Mouse (Mus musculus) lung, postnatal 4 days (tissue): ENCODE data around the gene Mcl1.
"Not testable (repeated sequence)": the region's sequence is repeated elsewhere in the genome, so short reads cannot be mapped to it uniquely, and the experiment has no call there.

Source experiments
- DNase-seq, 2 experiments: peaks; one replicate each; pipeline ENCODE4 v3.0.0; 2021

Mcl1 gene

DNA sequence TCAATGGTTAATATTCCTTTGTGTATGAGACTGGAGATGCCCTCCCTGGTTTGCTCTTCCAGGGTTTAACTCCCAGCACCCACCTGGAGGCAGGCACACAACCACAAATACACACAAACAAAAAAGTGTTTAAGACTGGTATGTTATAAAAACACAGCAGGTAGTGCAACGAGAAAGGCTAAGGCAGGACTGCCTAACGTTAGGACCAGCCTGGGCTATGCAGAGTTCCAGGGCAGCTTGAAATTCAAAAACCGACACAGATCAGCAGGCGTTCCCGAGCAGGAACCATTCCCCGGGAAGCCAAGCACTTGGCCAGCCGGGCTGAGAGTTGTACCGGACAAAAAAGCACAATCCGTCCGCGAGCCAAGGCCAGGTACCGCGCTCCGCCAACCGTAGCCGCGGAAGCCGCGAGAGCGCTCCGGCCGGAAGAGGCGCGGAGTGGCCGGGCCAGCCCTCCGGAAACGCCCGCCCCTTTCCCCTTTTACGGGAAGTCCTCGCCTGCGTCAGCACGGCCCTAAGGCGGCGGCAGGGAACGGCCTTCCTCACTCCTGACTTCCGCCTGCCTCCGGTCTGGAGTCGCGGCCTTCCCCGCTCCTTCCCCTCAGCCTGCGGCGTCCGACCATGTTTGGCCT is at the start of gene Mcl1:
Mcl1 (plus strand) TSS at position 553 of the 632 bp plus-strand sequence.
- DNase-seq: peak; percentile 97 to 98

DNA sequence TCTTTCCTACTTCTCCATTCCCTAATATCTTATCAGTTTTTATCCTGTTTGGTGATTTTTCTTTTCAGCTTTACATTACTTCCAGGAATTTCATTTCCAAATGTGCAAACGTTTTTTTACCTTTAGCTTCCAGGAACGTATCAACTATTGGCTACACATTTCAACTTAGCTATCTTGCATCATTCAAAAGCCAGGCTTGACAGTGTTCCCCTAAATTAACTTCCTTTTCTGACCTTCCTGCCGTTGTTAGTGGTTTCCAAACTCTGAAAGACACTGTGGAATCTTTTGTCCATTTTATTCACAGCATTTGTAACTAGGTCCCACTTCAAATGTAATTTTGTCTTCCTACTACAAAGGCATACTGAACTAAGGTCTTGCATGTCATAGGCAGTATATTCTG is 49.4 kb upstream of the Mcl1 start:
- no peak for DNase-seq

DNA sequence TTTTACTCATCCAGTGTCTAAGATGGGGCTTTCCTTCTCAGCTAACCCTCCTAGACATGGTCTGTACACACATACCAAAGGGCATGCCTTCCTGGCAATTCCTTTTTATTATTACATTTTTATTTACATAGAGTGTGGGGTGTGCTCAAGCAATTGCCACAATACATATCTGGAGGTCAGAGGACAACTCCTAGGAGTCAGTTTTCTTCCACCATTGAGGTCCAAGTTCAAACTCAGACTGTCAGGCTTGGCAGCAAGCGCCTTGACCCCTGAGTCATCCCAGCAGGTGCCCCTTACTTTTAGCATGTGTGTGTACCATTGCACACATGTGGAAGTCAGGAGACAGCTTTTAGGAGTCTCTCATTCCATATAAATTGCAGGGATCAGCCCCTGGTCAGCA is 44.6 kb upstream of the Mcl1 start:
- no peak for DNase-seq

- no peak for DNase-seq
Measured at GRCm38 (mm10) chr3:95618511-95618910, 40.1 kb upstream of the Mcl1 start.

- DNase-seq: no peak
Measured at GRCm38 (mm10) chr3:95621241-95621640, 37.3 kb upstream of the Mcl1 start.

GRCm38 (mm10) chr3:95622421-95622820 is 36.2 kb upstream of the Mcl1 start:
- not testable (repeated sequence) for DNase-seq

DNA sequence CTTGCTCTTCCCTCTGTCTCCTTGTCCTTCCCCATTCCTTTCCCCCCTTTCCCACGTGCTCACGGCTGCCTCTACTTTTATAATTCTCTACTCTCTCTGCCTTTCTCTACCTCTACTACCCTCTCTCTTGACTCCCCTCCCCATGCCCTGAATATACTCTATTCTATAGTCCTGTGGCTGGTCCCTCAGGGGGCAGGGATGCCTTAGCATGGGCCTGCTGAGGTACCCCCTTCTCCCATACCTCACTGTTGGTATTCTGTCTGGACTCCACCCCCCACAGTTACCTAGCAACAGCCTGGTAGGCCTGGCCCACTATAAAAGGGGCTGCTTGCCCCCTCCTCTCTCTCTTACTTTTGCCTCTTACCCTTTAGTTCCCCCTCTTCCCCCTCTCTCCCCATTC is 35.0 kb upstream of the Mcl1 start:
- DNase-seq: no peak

DNA sequence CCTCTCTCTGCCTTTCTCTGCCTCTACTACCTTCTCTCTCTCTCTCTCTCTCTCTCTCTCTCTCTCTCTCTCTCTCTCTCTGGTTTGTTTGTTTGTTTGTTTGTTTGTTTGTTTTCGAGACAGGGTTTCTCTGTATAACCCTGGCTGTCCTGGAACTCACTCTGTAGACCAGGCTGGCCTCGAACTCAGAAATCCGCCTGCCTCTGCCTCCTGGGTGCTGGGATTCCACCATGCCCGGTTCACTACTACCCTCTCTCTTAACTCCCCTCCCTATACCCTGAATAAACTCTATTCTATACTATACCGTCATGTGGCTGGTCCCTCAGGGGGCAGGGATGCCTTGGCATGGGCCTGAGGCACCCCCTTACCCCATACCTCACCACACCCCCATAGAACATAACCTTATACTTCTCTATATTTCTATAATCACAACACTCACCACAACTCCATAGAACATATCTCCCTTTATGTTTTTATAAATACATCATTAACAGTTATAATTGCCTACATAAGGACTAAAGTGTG is 34.5 kb upstream of the Mcl1 start:
- not testable (repeated sequence) for DNase-seq

DNA sequence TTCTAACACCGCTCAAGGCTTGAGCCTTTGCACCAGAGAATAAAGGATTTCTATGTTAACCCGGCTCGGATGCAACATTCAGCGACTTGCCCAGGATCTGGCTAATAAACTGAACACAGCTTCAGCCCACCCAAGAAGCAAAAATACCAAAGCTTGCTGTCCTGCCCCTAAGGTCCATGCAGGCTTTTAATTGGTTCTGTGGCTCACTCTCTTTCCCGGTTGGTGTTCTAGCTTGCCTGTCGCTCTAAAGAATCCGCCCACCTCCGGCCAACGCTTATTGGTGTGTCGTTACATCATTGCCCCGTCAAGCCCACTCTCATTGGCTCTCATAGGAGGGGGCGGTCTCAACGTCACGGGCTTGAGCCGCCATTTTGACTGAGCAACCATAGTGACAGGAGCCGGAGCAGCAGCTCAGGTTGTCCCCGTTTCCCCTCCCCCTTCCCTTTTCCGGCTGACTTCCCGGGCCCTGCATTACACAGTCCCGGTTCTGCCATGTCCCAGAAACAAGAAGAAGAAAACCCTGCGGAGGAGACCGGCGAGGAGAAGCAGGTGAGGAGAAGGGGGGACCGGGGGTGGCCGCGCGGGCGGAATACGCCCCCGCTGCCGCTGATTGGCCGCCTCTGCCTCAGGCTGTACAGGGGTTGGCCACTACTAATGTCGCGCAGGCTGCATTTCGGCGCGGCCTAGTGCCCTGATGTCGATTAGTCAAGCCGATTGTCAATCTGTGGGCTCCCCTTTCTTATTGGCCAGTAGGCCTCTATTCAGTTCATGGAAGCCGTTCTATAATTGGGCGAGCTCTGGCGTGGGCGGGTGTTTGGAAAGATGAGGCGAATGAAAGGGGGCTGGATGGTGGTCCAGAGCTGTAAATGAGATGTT is 33.7 kb upstream of the Mcl1 start, which contains the start of gene Ensa:
Ensa (plus strand) TSS at position 366 of the 876 bp plus-strand sequence.
- peak; percentile 98 to 99 for DNase-seq

DNA sequence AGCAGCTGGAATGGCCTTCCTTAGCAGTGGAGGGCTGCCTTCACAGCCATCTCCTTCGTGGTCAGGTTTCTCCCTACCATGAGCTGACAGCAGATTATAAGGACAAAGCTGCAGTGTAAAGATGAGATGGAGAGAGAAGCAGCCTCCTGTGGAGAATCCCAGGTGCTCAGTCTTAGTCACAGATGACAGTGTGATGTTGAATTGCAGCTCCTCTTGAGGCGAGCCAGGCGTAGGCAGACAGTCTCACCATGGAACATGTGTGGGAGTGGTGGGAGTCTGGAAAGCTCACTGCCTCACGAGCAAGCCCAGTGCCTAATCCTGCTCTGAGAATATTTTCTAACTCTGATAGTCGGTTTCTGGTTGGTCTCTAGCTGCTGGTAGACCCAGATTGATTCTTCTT is 30.8 kb upstream of the Mcl1 start:
- DNase-seq: no peak

DNA sequence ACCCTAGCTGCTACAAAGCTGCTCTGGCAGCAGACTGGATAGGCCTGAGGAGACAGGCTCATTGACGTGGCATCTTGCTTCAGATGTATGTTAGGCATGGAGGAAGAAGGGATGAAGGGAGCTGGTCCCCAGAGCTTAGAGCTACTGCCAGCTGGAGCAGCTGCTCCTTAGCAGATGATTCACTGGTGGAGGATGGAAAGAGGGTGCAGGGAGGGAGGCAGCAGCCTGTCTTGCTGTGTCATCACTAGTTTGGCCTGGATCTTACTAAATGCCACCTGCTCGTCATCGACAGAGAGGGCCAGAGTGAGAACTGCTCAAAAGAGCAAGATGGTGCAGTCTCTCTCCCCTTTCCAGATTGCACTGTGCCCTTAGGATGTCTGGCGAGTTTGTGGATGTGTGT is 28.8 kb upstream of the Mcl1 start:
- DNase-seq: no peak

DNA sequence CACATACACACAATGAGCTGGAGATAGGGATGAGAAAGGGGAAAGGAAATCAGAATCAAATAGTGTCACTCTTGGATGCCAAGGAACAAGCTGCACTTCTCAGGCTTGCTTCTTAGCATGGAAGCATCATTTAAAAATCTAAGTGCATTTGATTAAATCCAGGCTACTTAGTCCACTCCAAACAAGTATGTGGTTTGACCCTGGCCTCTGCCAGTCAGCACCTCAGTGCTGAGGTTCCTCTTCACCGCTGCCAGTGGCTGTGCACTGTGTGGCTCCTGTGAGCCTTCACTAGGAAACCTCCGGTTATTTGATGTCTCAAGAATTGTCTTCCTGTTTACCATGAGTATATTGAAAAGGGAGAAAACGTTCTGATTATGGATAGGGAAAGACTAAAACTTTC is 27.7 kb upstream of the Mcl1 start:
- no peak for DNase-seq

- no peak for DNase-seq
Measured at GRCm38 (mm10) chr3:95631304-95631703, 27.3 kb upstream of the Mcl1 start.

- DNase-seq: peak in 1 of 2 experiments; percentile 23
Measured at GRCm38 (mm10) chr3:95632648-95633588, 25.7 kb upstream of the Mcl1 start.

GRCm38 (mm10) chr3:95635636-95636035 is 23.0 kb upstream of the Mcl1 start:
- no peak for DNase-seq

GRCm38 (mm10) chr3:95636072-95636471 is 22.5 kb upstream of the Mcl1 start:
- DNase-seq: no peak

- DNase-seq: no peak
Measured at GRCm38 (mm10) chr3:95639694-95640093, 18.9 kb upstream of the Mcl1 start.

GRCm38 (mm10) chr3:95643097-95643496 is 15.5 kb upstream of the Mcl1 start:
- DNase-seq: no peak

DNA sequence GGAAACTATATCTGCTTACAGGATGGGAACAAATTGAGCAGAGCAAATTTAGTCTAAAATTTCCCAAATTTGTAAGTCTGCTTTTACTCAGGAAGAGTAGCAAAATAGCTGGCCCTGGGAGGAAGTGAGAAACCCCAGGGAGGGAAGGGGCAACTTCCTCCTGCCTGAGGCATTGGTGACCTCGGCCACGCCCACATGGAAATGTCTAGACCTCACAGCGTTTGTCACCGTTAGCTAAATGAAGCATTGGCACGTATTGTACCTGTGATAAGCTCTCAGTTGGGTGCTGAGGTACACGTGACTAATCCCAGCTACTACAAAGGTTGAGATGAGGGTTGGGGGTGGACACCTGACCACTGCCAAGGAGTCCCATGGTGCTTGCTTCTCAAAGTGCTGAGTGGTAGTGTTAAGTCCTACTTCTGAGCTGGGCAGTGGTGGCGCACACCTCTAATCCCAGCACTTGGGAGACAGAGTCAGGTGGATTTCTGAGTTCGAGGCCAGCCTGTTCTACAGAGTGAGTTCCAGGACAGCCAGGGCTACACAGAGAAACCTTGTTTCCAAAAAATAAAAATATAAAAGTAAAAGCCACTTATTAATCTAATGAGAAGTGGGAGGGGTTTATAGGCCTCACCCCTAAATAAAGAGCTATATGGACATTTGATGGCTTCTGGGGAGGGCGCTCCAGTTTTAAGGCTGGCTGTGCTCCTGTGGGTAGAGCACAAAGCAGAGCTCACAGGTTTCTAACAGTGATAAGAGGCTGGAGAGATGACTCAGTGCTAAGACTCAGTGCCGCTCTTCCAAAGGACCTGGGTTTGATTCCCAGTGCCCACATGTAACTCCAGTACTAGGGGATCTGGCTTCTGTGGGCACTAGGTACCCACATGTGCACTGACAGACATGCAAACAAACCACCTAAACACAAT is 13.0 kb upstream of the Mcl1 start:
- DNase-seq: peak; percentile 66 to 71

DNA sequence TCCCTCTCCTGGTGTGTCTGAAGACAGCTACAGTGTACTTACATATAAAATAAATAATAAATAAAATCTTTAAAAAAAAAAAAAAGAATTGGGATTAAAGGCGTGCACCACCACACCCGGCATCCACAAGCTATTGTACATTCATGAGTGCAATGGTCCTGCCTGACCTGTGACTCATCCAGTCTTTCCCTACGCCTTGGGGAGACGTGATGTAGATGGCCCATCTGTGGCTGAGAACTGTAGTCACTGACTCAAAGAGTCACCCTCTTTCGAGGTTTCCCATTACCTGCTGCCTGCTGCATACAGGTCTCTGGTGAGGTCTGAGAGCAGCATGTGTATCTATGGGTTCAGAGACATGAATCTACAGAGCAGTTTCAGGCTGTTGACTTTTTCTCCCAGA is 10.6 kb upstream of the Mcl1 start:
- no peak for DNase-seq

DNA sequence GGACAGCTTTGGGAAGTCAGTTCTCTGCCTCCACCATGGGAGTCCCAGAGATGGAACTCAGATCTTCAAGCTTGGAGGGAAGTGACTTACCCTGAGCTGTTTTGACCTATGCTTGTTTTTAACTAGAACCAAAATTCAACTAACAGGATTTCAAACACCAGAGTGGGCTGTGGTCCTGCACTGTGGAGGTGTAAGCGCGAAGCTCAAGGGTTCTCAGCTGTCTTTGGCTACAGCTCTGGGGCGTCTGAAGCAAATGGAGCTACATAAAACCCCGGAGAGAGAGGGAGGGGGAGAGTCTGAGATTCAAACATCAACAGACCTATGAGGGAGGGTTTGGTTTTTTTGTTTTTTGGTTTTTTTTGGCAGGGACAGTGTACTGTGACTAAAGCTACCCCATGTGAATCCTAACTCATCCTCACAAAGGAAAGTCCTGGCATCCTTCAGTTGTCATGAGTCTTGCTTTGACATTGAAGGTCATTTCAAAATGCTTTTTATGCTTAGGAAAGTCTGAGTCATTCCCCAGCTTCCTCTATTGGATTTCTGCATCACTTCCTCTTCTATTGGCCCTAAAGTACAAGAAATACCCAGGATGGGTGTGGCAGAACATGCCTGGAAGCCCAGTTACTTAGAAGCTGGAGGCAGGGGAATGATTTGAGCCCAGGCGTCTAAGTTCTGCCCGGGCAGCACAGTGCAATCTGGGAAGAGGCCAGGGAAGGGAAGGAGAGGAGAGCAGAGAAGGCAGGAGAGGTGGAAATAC is 8.1 kb upstream of the Mcl1 start:
- DNase-seq: peak; percentile 61 to 71
